Mouse (Mus musculus) hindbrain, embryonic 15.5 days (tissue): ENCODE measurements at regions not wholly inside any gene's neighbourhood (a gene's known extent, or its start where the extent isn't known, plus 50 kb on each side); places are given as distances from the start of the nearest gene placed in this dataset.

Experiments
- ATAC-seq: fragments of 200-750 bp; cut with Nextera tagmentation; 2 replicates; pipeline ENCODE4 v1.8.0; 2017; ENCODE audit warnings: low read depth, moderate number of reproducible peaks, moderate TSS enrichment; ENCODE audit not compliant: low FRiP score
- H3K27ac ChIP-seq: fragments of 300-500 bp; sonication (generic); replicated peaks from 2 replicates; pipeline ENCODE4 v1.5.1; 2015; ENCODE audit warnings: mild to moderate bottlenecking, inconsistent platforms
- H3K27me3 ChIP-seq: fragments of 300-500 bp; sonication (generic); 2 replicates; pipeline ENCODE4 v1.6.1; 2015; ENCODE audit warnings: control low read depth, inconsistent platforms
- H3K36me3 ChIP-seq: fragments of 300-500 bp; sonication (generic); 2 replicates; pipeline ENCODE4 v1.6.1; 2015; ENCODE audit warnings: control low read depth, inconsistent platforms
- H3K4me1 ChIP-seq: fragments of 300-500 bp; sonication (generic); replicated peaks from 2 replicates; pipeline ENCODE4 v1.6.1; 2015; ENCODE audit warnings: control low read depth, inconsistent platforms
- H3K4me2 ChIP-seq: fragments of 300-500 bp; sonication (generic); 2 replicates; pipeline ENCODE4 v1.6.1; 2015; ENCODE audit warnings: moderate library complexity, mild to moderate bottlenecking, inconsistent platforms
- H3K4me3 ChIP-seq: fragments of 300-500 bp; sonication (generic); 2 replicates; pipeline ENCODE4 v1.5.1; 2015; ENCODE audit warnings: mild to moderate bottlenecking, inconsistent platforms
- H3K9ac ChIP-seq: fragments of 300-500 bp; sonication (generic); 2 replicates; pipeline ENCODE4 v1.6.1; 2015; ENCODE audit warnings: inconsistent platforms
- H3K9me3 ChIP-seq: fragments of 300-500 bp; sonication (generic); 2 replicates; pipeline ENCODE4 v1.6.1; 2016; ENCODE audit warnings: control low read depth, inconsistent platforms
- WGBS: fragments of 180-500 bp; shearing (Covaris S2); methylation state at CpG from one replicate; pipeline ENCODE4 v1.1.7; 2015; 5-methylcytosine and 5-hydroxymethylcytosine counted together

DNA sequence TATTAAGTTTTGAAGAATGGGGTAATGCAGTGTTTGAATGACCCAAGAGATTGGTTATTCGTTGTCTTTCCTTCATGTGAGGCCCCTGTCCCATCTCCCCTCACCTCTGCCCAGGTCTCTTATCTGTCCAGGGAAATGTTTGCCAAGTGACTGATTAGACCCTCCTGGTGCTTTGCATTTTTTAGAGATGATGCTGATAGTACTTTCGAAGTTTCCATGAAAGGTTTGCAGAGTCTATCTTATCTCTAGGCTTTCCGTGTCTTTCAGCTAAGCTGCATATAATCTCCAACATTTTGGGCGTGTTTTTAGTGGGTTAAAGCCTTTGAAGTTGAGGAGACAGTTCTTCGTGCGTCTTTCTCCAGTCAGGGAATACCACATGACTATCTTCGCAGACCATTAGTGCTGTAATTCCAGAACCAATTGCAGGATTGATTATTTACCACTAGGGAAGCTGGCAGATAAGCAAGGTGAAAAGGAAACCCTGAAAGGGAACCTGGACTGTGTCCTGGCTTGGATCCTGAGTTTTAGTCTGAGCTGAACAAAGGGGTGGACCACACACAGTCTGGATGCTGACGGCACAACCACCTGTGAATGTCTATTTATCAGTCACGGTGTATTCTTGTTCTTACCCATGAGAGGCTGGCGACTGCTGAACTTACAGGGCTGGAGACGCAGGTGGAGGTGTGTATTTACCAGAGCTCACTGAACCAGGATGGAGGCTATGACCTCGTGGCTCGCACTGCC lies 180.9 kb downstream of the Tmx1 start:
- Histone ChIP-seq H3K4me1 (no peaks in the 10 kb centered on the region; the same call in 1 of the 2 replicates), H3K36me3 (no peaks in the 10 kb centered on the region), H3K4me2 (no peak overlapping the region), H3K9ac (no peak overlapping the region), H3K9me3 (no peaks in the 10 kb centered on the region), H3K4me3 (no peak overlapping the region), H3K27ac (no peak overlapping the region), H3K27me3 (no peaks in the 10 kb centered on the region)
- WGBS = 66% methylated on average over 13 of the region's 13 CpGs
- no peak for ATAC-seq

DNA sequence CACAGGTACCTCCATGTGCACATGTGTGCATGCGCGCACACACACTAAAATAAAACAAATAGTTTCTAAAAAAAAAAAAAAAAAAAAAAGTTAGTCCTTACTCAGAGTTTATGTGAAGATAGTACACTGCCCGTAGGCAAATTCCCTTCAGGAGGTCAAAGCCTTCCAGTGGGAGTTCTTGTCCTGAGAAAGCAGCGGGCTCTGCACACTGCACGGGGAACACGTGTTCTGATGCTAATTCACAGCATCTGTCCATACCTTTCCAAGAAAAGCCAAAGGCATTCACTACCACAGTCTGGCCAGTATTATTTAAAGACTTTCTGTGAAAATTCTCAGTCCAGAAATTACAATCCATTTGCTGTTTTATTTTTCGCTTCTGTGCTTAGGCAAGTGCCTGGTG lies 183.1 kb downstream of the Tmx1 start:
- no peaks in the 10 kb centered on the region for H3K27me3 ChIP-seq
- WGBS = 86% methylated on average over 7 of the region's 7 CpGs
- H3K4me2 ChIP-seq = no peak overlapping the region
- H3K27ac ChIP-seq = no peak overlapping the region
- no peaks in the 10 kb centered on the region for H3K36me3 ChIP-seq
- no peaks in the 10 kb centered on the region for H3K9me3 ChIP-seq
- H3K4me1 ChIP-seq = no peaks in the 10 kb centered on the region; the same call in 1 of the 2 replicates
- H3K9ac ChIP-seq = no peak overlapping the region
- H3K4me3 ChIP-seq = no peak overlapping the region
- no peak for ATAC-seq

DNA sequence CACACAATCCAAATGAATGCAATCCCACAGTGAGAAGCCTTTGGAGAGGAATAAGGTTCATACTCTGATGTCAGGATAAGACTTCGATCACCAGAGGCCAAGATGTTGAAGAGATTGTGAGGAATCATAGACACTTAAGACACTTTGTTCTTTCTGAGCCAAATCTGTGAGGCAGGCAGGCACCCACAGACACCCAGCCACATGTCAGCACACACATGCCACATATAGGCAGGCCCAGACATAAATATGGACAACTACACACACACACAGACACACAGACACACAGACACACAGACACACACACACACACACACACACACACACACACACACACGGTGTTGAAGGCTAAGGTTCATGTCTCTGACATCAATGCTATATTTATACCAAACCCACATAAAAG lies 185.1 kb upstream of the Frmd6 start:
- no peak for ATAC-seq
- no peaks in the 10 kb centered on the region for H3K27me3 ChIP-seq
- no peak overlapping the region for H3K9ac ChIP-seq
- no peak overlapping the region for H3K4me2 ChIP-seq
- no peak overlapping the region for H3K27ac ChIP-seq
- H3K9me3 ChIP-seq = no peaks in the 10 kb centered on the region
- H3K4me3 ChIP-seq = no peak overlapping the region
- H3K36me3 ChIP-seq = no peaks in the 10 kb centered on the region
- WGBS = 88% methylated on average over 2 of the region's 2 CpGs
- no peaks in the 10 kb centered on the region for H3K4me1 ChIP-seq

DNA sequence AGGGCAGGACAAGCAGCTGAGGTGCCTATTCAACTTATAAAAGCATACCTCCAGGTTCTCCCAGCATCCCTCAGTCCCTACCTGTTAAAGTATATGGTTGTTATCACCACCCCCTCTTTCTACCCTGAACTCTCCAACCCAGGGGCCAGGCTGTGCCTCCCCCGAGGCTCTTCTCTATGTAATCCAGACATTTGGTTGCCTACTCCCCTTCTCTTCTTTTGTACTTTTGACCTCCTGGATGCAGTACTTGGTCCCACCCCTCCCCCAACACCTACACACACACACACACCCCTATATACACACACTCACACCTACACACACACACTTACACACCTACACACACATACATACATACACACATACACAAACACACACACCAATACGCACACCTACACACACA lies 180.4 kb upstream of the Frmd6 start:
- Histone ChIP-seq H3K4me2 (no peak overlapping the region), H3K27me3 (no peaks in the 10 kb centered on the region), H3K4me3 (no peak overlapping the region), H3K9me3 (no peaks in the 10 kb centered on the region), H3K36me3 (no peaks in the 10 kb centered on the region), H3K9ac (no peak overlapping the region), H3K27ac (no peak overlapping the region), H3K4me1 (no peaks in the 10 kb centered on the region)
- no peak for ATAC-seq
- WGBS = 91% methylated on average over 2 of the region's 2 CpGs

DNA sequence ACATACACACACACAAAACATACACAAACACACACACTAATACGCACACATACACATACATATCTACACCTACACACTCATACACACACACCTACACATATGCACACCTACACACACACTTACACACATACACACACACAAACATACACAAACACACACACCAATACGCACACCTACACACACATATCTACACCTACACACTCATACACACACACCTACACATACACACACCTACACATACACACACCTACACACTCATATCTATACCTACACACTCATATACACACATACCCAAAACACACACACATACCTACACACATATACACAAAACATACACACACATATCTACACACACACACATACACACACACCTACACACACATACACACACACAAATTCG lies 179.9 kb upstream of the Frmd6 start:
- 67% methylated on average over 3 of the region's 3 CpGs for WGBS
- Histone ChIP-seq H3K9ac (no peak overlapping the region), H3K4me1 (no peaks in the 10 kb centered on the region), H3K4me3 (no peak overlapping the region), H3K4me2 (no peak overlapping the region), H3K27ac (no peak overlapping the region), H3K36me3 (no peaks in the 10 kb centered on the region), H3K27me3 (no peaks in the 10 kb centered on the region), H3K9me3 (no peaks in the 10 kb centered on the region)
- ATAC-seq = 0 out of 2 replicates have a peak, but pooled peaks have one; percentile 23

DNA sequence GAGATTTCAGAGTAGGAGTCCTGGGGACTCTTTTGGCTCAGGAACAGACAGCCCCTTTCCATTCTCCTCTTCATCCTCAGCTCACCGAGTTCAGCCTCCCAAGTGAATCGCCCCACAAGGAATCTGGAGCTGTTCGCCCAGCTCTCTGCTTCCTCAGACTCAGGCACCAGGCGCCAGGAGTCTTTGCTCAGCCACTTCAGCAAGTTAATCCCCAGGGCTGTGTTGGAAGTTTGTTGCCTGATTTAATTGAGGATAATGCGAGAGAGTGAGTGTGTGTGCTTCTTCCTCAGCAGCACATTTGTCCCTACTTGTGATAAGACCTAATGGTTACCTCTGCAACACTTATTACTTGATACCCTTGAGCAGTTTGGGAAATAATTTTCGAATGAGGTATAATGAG lies 177.8 kb upstream of the Frmd6 start:
- no peaks in the 10 kb centered on the region for H3K36me3 ChIP-seq
- ATAC-seq = no peak
- H3K4me1 ChIP-seq = no peaks in the 10 kb centered on the region
- no peak overlapping the region for H3K9ac ChIP-seq
- H3K4me2 ChIP-seq = no peak overlapping the region
- H3K27ac ChIP-seq = no peak overlapping the region
- WGBS = 50% methylated on average over 6 of the region's 6 CpGs
- no peaks in the 10 kb centered on the region for H3K27me3 ChIP-seq
- H3K9me3 ChIP-seq = no peaks in the 10 kb centered on the region
- no peak overlapping the region for H3K4me3 ChIP-seq

DNA sequence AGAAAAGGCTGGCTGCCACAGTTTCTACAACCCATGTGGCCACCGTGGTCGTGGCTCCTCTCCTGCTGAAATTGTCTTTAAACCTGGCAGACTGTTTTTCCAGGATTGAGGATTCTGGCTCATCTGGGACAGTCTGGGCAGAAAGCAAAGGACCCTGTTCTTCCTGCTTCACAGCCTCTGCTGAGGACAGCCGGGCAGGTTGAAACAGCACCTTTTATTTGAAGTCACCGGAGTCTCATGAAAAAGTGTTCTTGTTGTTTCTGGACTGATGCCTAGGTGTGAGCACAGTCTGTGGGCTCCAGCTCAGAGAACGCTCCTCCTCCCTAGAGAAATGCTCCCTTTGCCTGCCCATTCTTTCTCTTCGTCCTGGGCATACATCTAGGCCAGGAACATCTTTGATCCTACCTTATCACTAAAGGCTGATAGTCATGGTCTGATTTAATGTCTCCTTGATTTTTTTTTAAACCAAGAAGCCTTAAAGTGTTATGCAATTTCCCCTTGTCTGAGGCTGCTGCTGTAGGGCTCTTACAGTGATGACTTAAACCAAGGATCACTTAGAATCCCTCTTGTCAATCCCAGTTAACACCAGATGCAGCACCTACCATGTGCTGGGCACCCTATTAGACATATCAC lies 177.0 kb upstream of the Frmd6 start:
- 80% methylated on average over 6 of the region's 6 CpGs for WGBS
- Histone ChIP-seq H3K4me3 (no peak overlapping the region), H3K27ac (no peak overlapping the region), H3K27me3 (no peaks in the 10 kb centered on the region), H3K9ac (no peak overlapping the region), H3K4me1 (no peaks in the 10 kb centered on the region), H3K36me3 (no peaks in the 10 kb centered on the region), H3K9me3 (no peaks in the 10 kb centered on the region), H3K4me2 (no peak overlapping the region)
- no peak for ATAC-seq

DNA sequence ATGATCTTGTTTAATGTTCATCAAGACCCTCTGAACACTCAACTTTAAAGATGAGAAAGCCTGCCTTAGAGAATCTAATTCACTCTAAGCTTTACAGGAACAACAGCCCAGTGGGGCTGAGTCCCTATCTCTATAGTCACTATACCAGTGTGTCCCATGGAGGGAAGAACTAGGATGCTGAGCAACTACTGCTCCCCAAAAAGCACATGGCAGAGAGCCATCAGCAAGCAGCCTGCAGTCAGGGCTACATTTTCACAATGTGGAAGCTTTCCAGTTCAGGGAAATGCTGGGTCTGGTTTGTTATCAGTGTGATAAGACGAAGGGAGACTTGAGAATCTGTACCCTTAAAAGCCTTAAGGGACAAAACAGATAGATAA lies 176.5 kb upstream of the Frmd6 start:
- Histone ChIP-seq H3K4me3 (no peak overlapping the region), H3K36me3 (no peaks in the 10 kb centered on the region), H3K4me1 (no peaks in the 10 kb centered on the region), H3K27me3 (no peaks in the 10 kb centered on the region), H3K9me3 (no peaks in the 10 kb centered on the region), H3K4me2 (no peak overlapping the region), H3K27ac (no peak overlapping the region), H3K9ac (no peak overlapping the region)
- WGBS = 93% methylated on average over 1 of the region's 1 CpGs
- ATAC-seq = no peak

DNA sequence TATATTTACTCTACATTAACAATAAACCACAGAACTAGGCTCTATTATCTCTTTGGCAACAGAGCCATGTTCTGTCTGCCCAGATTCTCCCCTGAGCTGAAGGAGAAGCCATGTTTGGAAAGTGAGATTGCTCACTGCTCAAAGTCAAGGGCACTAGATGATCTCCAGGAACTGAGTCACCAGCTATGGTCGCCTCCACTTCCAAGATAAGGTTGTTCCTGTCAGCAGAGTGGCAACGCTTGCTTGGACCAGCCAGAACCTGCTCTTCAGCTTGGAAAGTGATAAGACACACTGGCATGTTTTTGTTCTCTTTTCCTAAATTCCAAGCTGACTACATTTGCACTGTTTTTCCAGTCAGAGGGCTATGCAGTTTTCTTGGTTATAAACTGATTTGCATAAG lies 175.6 kb upstream of the Frmd6 start:
- no peaks in the 10 kb centered on the region for H3K4me1 ChIP-seq
- no peak for ATAC-seq
- H3K4me3 ChIP-seq = no peak overlapping the region
- no peak overlapping the region for H3K4me2 ChIP-seq
- H3K27ac ChIP-seq = no peak overlapping the region
- 87% methylated on average over 2 of the region's 2 CpGs for WGBS
- H3K9me3 ChIP-seq = no peaks in the 10 kb centered on the region
- H3K27me3 ChIP-seq = no peaks in the 10 kb centered on the region
- no peaks in the 10 kb centered on the region for H3K36me3 ChIP-seq
- no peak overlapping the region for H3K9ac ChIP-seq

DNA sequence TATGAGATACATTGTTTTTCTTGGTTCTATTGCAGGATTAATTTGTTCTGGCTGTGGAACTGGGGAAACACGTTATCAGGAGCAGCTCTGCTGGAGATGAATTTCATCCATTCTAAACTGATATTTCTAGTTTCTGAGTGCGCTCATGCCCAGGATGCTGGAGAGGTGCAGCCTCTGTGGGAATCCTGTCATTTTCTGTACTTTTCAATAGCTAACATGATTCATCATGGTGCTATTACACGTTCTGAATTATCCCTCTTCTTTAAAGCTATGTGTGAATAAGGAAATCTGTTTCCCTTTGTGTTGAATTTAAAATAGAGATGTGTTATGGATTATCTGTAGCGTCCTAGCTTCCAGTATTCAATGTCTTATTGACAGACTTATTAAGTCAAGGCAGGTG lies 174.8 kb upstream of the Frmd6 start:
- H3K27ac ChIP-seq = no peak overlapping the region
- no peaks in the 10 kb centered on the region for H3K9me3 ChIP-seq
- ATAC-seq = no peak
- no peaks in the 10 kb centered on the region for H3K27me3 ChIP-seq
- no peak overlapping the region for H3K4me2 ChIP-seq
- WGBS = 63% methylated on average over 4 of the region's 4 CpGs
- no peak overlapping the region for H3K4me3 ChIP-seq
- H3K4me1 ChIP-seq = no peaks in the 10 kb centered on the region
- no peaks in the 10 kb centered on the region for H3K36me3 ChIP-seq
- no peak overlapping the region for H3K9ac ChIP-seq

DNA sequence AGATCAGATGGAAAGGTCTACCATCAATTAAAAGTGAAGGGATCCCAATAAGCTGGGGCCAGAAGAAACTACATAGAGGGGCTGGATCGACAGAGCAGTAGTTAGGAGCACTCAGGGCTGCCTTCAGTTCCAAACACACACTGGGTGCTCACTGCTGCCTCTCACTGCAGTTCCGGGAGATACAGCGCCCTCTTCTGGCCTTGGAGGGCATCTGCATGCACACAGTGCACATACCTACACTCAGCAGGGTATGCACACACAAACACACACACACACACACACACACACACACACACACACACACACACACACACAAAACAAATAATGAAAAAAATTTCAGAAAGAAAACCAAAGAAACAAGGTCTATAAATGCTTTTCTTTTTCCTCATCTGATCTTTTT lies 172.6 kb upstream of the Frmd6 start:
- no peak for ATAC-seq
- Histone ChIP-seq H3K27me3 (no peaks in the 10 kb centered on the region), H3K4me2 (no peak overlapping the region), H3K9ac (no peak overlapping the region), H3K4me1 (no peaks in the 10 kb centered on the region), H3K36me3 (no peaks in the 10 kb centered on the region), H3K9me3 (no peaks in the 10 kb centered on the region), H3K4me3 (no peak overlapping the region), H3K27ac (no peak overlapping the region)
- 79% methylated on average over 3 of the region's 3 CpGs for WGBS

DNA sequence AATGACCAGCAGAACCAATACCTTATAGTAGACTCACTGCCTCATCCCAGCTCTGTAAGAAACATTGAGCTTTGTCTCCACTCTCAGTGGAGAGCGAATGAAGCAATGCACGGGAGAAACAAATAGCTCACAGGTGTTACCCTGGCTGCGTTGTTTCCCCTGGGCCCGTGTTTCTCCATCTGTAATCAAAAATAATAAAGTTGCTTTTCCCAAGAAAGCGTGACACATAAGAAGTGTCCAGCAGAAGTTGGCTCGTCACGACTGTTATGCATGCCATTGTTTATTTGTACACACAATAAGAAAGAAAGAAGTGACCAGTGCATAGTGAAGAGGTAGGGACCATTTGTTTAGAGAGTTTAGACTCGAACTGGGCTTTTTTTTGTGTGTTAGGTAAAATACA lies 171.3 kb upstream of the Frmd6 start:
- Histone ChIP-seq H3K4me3 (no peak overlapping the region), H3K9me3 (no peaks in the 10 kb centered on the region)

DNA sequence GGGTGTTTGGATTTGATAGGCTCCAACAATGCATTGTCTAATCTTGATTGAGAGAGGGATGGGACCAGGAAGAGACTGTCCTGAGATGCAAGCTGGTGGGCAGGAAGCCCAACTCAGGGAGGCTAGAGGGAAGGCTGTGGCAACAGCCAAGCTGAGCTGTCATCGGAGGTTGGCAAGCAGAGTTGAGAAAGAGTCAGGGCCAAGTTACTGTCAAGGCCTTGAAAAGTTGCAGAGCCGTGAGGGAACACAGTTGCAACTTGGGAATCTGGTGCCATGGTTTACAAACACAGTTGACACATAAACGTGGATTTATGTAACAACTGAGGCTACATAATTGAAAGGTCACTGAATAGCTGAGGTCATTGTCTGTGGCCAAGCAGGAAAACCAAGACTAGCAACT lies 170.8 kb upstream of the Frmd6 start:
- Histone ChIP-seq H3K4me3 (no peak overlapping the region), H3K36me3 (no peaks in the 10 kb centered on the region), H3K4me1 (no peaks in the 10 kb centered on the region), H3K9ac (no peak overlapping the region), H3K27me3 (no peaks in the 10 kb centered on the region), H3K9me3 (no peaks in the 10 kb centered on the region), H3K27ac (no peak overlapping the region), H3K4me2 (no peak overlapping the region)
- 53% methylated on average over 3 of the region's 3 CpGs for WGBS
- ATAC-seq = no peak

More for the DNA sequence above, 171.3 kb upstream of the Frmd6 start:
- H3K4me1 ChIP-seq = no peaks in the 10 kb centered on the region
- no peaks in the 10 kb centered on the region for H3K27me3 ChIP-seq
- no peak overlapping the region for H3K9ac ChIP-seq
- H3K4me2 ChIP-seq = no peak overlapping the region
- 80% methylated on average over 8 of the region's 8 CpGs for WGBS
- ATAC-seq = no peak
- no peak overlapping the region for H3K27ac ChIP-seq
- H3K36me3 ChIP-seq = no peaks in the 10 kb centered on the region
